13 mouse cellular contexts compared by ENCODE assay signal in genomic region chr5:51922973-51923372, GRCm38 (mm10).
"Had no signal": no experiment of that assay in that cellular context is flagged by ENCODE, and none has a peak within 500 bp of the region (broad histone marks: within the 10 kb centered on the region; RNA-seq: fewer than 3 reads in every experiment).

No protein-coding gene starts in this region.

- DNase-seq: kidney, postnatal 25 days; liver, embryonic 13.5 days; lung, adult 2 months; lung, postnatal 14 days; lung, postnatal 4 days; thymus, adult 18-20 months; thymus, postnatal 36 days had no signal

- H3K4me3 ChIP-seq: left cerebral cortex, adult 2 months; liver, embryonic 13.5 days; midbrain, embryonic 12.5 days; midbrain, embryonic 15.5 days; myocyte; neural tube, embryonic 13.5 days had no signal

- H3K36me3 ChIP-seq: liver, embryonic 13.5 days; midbrain, embryonic 12.5 days; midbrain, embryonic 15.5 days; neural tube, embryonic 13.5 days had no signal

- H3K27me3 ChIP-seq: liver, embryonic 13.5 days; midbrain, embryonic 12.5 days; midbrain, embryonic 15.5 days; neural tube, embryonic 13.5 days had no signal

- H3K27ac ChIP-seq: kidney, postnatal 0 days; left cerebral cortex, adult 2 months; liver, embryonic 13.5 days; midbrain, embryonic 12.5 days; midbrain, embryonic 15.5 days; neural tube, embryonic 13.5 days had no signal

- ATAC-seq: midbrain, embryonic 15.5 days had no signal

- H3K4me2 ChIP-seq: liver, embryonic 13.5 days; midbrain, embryonic 12.5 days; midbrain, embryonic 15.5 days; neural tube, embryonic 13.5 days had no signal

- H3K9me3 ChIP-seq: liver, embryonic 13.5 days; midbrain, embryonic 12.5 days; midbrain, embryonic 15.5 days; neural tube, embryonic 13.5 days had no signal

- H3K4me1 ChIP-seq: liver, embryonic 13.5 days; midbrain, embryonic 12.5 days; midbrain, embryonic 15.5 days had no signal

- H3K9ac ChIP-seq: liver, embryonic 13.5 days; midbrain, embryonic 12.5 days; midbrain, embryonic 15.5 days; neural tube, embryonic 13.5 days had no signal
